Mouse (Mus musculus): Measurements from ENCODE around the gene Eps8l1. TPM values are rescaled to one million over a fixed set of nuclear protein-coding genes. Genes with fewer than 3 reads are reported as not detected.

Gene Eps8l1
- polyA plus RNA-seq (2014; fragmentation: Illumina TruSeq; extraction: RNeasy Lipid Tissue Mini Kit (QIAGEN cat#74804); ENCODE audit: low read depth, low replicate concordance) = 0.11 TPM

DNA sequence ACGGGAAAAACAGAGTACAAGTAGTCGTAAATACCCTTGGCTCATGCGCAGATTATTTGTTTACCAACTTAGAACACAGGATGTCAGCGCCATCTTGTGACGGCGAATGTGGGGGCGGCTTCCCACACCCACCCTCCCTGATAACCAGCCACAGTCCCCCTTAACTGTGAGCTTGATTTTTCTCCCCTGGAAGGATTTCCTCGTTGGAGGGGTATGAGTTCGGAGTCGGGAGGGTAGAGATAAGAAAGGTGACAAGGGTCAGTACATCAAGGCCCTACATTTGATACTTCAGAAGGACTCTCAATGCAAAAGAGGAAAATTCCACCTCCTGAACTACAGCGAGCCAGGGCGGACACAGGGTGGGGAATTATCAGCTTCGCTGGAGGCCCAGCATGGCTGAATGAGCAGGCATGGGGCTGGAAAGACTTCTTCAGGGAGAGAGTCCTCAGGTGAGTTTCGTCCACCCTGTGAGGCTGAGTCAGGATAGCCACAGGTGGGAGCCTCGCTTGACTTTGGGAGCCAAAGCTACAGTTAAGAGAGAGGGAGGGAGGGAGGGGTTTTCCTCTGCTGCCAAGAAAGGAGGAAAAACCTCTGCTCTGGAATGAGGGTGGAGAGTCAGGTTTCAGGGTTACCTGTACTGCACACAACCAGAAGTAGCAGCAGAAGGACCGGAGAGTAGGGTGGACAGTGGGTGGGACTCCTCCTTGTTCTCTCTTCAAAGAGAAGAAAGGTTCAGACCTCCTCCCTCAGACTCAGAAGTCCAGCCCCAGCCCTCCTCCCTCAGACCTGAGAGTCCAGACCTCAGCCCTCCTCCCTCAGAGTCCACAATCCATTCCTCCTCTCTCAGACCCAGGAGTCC lies at the start of gene Eps8l1:
Gene Eps8l1, plus strand, starts transcription at position 99 of the 859 bp plus-strand sequence.

DNA sequence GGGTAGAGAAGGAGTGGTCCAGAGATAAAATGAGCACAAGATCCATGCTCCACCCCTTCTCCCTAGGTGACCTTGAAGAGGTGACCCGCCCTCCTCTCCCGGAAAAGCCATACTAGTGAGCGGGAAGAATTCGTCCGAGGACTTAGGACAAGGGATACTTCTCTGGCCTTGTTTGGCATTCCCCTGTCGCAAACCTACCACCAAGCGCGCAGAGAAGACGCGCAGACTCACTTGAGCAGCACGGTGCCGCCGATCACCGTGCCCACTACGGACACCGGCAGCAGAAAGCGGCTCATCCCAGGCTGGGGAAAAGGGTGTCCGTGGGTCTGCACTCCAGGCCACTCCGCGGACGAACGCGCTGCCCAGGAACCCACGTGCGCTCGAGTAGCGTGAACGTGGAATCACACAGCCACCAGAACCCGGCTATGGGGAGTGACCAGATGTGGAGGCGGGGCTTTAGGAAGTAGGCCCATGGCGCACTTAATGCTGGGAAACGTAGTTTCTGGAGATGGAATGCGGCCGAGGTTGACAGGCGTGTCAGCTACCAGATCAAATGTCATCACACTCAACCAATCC lies 15.2 kb upstream of the Eps8l1 start, which contains the start of gene Rdh13:
Gene Rdh13, minus strand, starts transcription at position 434 of the 576 bp plus-strand sequence.

DNA sequence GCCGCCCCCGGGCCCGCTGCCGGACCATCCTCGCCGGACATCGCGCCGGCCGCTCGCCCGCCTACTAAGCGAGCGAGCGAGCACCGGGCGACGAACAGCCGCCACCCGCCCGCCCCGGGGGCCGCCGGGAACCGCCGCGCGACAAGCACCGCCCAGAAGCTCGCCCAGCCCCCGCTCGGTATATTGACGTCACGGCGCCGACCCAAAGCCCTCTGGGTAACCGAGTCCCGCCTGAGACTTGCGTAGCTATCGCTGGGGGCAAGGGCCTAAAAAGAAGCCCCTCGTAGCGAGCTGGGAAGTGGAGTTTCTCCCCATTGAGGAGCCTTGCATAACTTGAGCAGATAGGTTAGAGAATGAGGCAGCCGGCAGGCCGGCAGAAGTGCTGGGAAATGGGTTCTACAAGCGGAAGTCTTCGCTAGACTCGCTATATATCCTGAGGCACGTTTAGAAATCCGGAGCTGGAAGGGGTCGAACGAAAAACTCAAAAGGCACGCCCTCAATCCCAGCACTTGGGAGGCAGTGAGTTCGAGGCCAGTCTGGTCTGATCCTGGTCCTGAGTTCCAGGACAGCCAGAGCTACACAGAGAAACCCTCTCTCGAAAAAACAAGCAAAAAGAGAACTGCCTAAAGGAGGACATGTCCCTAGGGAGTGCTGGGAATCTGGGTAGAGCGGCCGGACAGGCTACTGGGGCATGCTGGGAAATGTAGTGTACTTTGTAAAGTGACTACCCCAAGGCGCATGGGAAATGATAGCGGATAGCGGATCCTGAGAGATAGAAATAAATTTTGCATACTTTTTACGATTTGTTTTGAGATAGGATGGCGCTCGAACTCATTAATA lies 41.3 kb downstream of the Eps8l1 start, which contains the start of gene Ppp1r12c:
Gene Ppp1r12c, minus strand, starts transcription at position 123 of the 840 bp plus-strand sequence.

DNA sequence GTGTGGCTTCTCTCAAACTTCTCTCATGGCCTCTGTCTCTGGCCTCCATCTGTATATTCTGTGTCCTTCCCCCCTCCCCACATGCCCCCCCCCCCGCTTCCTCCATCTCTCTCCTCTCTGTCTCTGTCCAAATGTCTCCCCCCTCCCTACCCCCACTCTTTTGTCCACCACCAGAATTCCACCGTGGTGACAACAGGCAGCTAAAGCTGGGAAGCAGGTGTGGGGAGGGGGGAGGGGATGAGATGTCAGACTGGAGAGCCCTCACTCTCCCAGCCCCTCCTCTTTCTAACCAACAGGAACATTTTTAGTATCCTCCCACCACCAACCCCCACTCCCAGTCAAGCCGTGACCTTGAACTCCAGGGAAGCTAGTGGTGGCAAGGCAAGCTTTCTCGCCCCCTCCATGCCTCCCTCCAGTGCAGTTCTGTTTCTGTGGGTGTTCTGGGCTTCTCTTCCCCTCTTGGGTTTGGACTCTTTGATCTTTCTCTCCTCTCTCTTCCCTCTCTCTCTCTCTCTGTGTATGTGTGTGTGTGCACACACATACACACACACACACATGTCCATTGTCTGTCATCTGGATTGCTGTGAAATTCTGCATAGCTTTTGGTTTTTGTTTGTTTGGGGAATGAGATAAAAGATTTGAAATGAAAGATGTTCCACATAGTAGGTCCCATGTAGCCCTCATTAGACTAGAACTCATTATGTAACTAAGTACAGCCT lies 56.0 kb downstream of the Eps8l1 start, which contains the start of gene Tnnt1:
Gene Tnnt1, minus strand, starts transcription at position 51 of the 719 bp plus-strand sequence.

DNA sequence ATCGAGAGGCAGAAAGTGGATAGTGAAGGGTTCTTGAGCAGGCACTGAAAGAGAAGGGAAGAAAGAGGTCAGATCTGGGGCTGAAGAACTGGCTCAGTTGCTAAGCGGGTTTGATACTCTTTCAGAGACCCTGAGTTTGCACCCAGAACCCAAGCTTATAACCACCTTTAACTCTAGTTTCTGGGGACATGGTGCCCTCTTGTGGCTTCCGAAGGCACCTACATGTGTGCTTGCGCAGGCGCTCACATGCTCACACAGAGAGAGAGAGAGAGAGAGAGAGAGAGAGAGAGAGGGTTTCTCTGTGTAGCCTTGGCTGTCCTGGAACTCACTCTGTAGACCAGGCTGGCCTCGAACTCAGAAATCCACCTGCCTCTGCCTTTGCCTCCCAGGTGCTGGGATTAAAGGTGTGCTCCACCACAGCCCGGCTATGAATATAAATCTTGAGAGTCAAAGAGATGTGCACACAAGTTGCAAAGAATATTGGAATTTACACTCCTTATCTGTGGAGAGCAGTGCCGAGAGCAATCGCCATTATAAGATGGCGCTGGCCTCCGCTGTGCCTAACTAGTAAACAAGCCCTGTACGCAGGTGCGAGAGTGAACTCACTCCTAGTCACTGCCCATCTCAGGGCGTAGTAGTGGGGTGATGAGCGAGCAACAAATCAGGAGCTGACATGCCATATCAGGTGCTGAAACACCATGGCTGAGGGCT lies 63.9 kb downstream of the Eps8l1 start, which contains the start of gene Tnni3:
Gene Tnni3, minus strand, starts transcription at position 18 of the 711 bp plus-strand sequence.

Other genes starting within 250 kb of the Eps8l1 start
- gene Lilra5, start 222.9 kb upstream of the Eps8l1 start, polyA plus RNA-seq (2014; fragmentation: Illumina TruSeq; extraction: RNeasy Lipid Tissue Mini Kit (QIAGEN cat#74804); ENCODE audit: low read depth, low replicate concordance) = 1.0 TPM
- not detected for gene Ncr1, start 123.0 kb upstream of the Eps8l1 start, polyA plus RNA-seq (2014; fragmentation: Illumina TruSeq; extraction: RNeasy Lipid Tissue Mini Kit (QIAGEN cat#74804); ENCODE audit: low read depth, low replicate concordance)
- gene Gp6, start 62.9 kb upstream of the Eps8l1 start, polyA plus RNA-seq (2014; fragmentation: Illumina TruSeq; extraction: RNeasy Lipid Tissue Mini Kit (QIAGEN cat#74804); ENCODE audit: low read depth, low replicate concordance) = 0.14 TPM
- gene Rdh13, start 15.0 kb upstream of the Eps8l1 start, polyA plus RNA-seq (2014; fragmentation: Illumina TruSeq; extraction: RNeasy Lipid Tissue Mini Kit (QIAGEN cat#74804); ENCODE audit: low read depth, low replicate concordance) = 1.5 TPM
- 13.2 TPM for gene Ppp1r12c, start 41.0 kb downstream of the Eps8l1 start, polyA plus RNA-seq (2014; fragmentation: Illumina TruSeq; extraction: RNeasy Lipid Tissue Mini Kit (QIAGEN cat#74804); ENCODE audit: low read depth, low replicate concordance)
- not detected for gene Tnnt1, start 55.7 kb downstream of the Eps8l1 start, polyA plus RNA-seq (2014; fragmentation: Illumina TruSeq; extraction: RNeasy Lipid Tissue Mini Kit (QIAGEN cat#74804); ENCODE audit: low read depth, low replicate concordance)
- 7.0 TPM for gene Tnni3, start 63.6 kb downstream of the Eps8l1 start, polyA plus RNA-seq (2014; fragmentation: Illumina TruSeq; extraction: RNeasy Lipid Tissue Mini Kit (QIAGEN cat#74804); ENCODE audit: low read depth, low replicate concordance)
- 2.3 TPM for gene Dnaaf3, start 71.8 kb downstream of the Eps8l1 start, polyA plus RNA-seq (2014; fragmentation: Illumina TruSeq; extraction: RNeasy Lipid Tissue Mini Kit (QIAGEN cat#74804); ENCODE audit: low read depth, low replicate concordance)
- gene Syt5, start 86.9 kb downstream of the Eps8l1 start, polyA plus RNA-seq (2014; fragmentation: Illumina TruSeq; extraction: RNeasy Lipid Tissue Mini Kit (QIAGEN cat#74804); ENCODE audit: low read depth, low replicate concordance) = 2.7 TPM
- gene Ptprh, start 143.4 kb downstream of the Eps8l1 start, polyA plus RNA-seq (2014; fragmentation: Illumina TruSeq; extraction: RNeasy Lipid Tissue Mini Kit (QIAGEN cat#74804); ENCODE audit: low read depth, low replicate concordance) = 0.13 TPM
- gene Tmem86b, start 170.7 kb downstream of the Eps8l1 start, polyA plus RNA-seq (2014; fragmentation: Illumina TruSeq; extraction: RNeasy Lipid Tissue Mini Kit (QIAGEN cat#74804); ENCODE audit: low read depth, low replicate concordance) = 4.2 TPM
- gene Ppp6r1, start 198.3 kb downstream of the Eps8l1 start, polyA plus RNA-seq (2014; fragmentation: Illumina TruSeq; extraction: RNeasy Lipid Tissue Mini Kit (QIAGEN cat#74804); ENCODE audit: low read depth, low replicate concordance) = 17.9 TPM
- gene Hspbp1, start 224.4 kb downstream of the Eps8l1 start, polyA plus RNA-seq (2014; fragmentation: Illumina TruSeq; extraction: RNeasy Lipid Tissue Mini Kit (QIAGEN cat#74804); ENCODE audit: low read depth, low replicate concordance) = 1.2 TPM
- gene Brsk1, start 229.9 kb downstream of the Eps8l1 start, polyA plus RNA-seq (2014; fragmentation: Illumina TruSeq; extraction: RNeasy Lipid Tissue Mini Kit (QIAGEN cat#74804); ENCODE audit: low read depth, low replicate concordance) = 3.7 TPM